Mouse (Mus musculus): ENCODE data around the gene Brpf3. TPM values are rescaled to one million over a fixed set of nuclear protein-coding genes. Genes with fewer than 3 reads are reported as not detected.

Gene Brpf3
- polyA plus RNA-seq, 1 experiment from 2014 or later = 12.1 TPM

DNA sequence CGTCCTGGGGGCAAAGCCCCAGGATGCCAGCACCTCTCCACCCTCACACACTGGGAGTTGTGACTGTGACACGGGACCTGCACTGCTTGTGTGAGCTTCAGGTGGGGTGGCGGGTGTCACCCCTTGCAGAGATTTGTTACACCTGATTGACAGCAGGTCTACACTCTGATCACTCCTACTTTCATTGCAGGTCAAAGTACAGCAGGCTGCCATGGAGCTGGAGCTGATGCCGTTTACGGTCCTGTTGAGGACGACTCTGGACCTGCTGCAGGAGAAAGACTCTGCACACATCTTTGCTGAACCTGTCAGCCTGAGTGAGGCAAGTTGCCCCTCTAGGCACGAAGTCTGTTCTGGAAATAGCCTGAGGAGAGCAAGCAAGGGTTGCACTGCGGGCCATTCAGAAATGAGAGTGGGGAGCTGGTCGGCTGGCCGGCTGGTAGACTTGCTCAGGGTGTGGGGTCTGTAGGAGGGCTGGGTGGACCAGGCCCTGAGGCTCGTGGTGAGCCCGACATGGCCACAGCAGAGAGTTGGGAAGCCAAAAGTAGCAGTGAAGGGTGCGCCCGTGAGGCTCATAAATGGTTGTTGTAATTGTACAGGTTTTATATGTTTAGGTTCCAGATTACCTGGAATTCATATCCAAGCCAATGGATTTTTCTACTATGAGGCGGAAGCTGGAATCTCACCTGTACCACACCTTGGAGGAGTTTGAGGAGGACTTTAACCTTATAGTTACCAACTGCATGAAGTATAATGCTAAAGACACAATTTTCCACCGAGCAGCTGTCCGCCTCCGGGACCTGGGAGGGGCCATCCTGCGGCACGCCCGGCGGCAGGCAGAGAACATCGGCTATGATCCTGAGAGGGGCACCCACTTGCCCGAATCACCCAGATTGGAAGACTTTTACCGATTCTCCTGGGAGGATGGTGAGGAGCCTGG is 16.3 kb downstream of the Brpf3 start:
- 97% methylated on average over 25 of the region's 25 CpGs for WGBS
- no peaks in the 10 kb centered on the region for H3K4me1 ChIP-seq
- no peak overlapping the region for H3K4me2 ChIP-seq (replicated peaks)
- no peaks in the 10 kb centered on the region for H3K9me3 ChIP-seq
- no peak overlapping the region for H3K4me3 ChIP-seq
- H3K27me3 ChIP-seq (replicated peaks) = no peaks in the 10 kb centered on the region
- H3K27ac ChIP-seq = no peak overlapping the region
- H3K9ac ChIP-seq = no peak overlapping the region
- H3K36me3 ChIP-seq = peaks cover 89% of the 10 kb centered on the region
- no peak for ATAC-seq (ENCODE audit: low FRiP score, low read depth)

DNA sequence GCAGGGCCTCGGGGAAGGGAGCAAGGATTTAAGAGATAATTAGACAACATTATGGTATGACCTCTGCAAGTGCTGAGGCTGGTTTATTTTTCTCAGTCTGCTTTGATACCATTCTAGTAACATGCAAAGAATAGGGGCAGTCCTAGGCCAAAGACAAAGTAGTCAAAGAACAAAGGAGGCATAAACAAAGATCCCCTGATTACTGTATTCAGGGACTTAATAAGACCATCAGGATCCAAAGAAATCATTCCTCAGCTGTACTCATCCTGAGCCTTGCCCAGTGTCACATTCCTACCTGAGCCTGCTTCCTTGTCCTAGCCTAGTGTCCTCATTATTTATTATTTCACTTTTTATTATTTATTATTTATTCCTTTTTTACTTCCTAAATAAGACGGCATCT is 19.3 kb downstream of the Brpf3 start:
- Histone ChIP-seq H3K4me1 (no peaks in the 10 kb centered on the region), H3K4me2 (replicated peaks) (no peak overlapping the region), H3K27me3 (replicated peaks) (no peaks in the 10 kb centered on the region), H3K9ac (no peak overlapping the region), H3K4me3 (no peak overlapping the region), H3K36me3 (peaks cover 91% of the 10 kb centered on the region), H3K27ac (no peak overlapping the region), H3K9me3 (no peaks in the 10 kb centered on the region)
- no peak for ATAC-seq (ENCODE audit: low FRiP score, low read depth)
- 81% methylated on average over 2 of the region's 2 CpGs for WGBS

GRCm38 (mm10) chr17:28823004-28823745 is 22.3 kb downstream of the Brpf3 start:
- WGBS = 96% methylated on average over 13 of the region's 13 CpGs
- Histone ChIP-seq H3K27me3 (replicated peaks) (no peaks in the 10 kb centered on the region), H3K9ac (no peak overlapping the region), H3K9me3 (no peaks in the 10 kb centered on the region), H3K4me2 (replicated peaks) (no peak overlapping the region), H3K4me1 (no peaks in the 10 kb centered on the region), H3K36me3 (peaks cover 88% of the 10 kb centered on the region), H3K4me3 (no peak overlapping the region), H3K27ac (no peak overlapping the region)
- ATAC-seq (ENCODE audit: low FRiP score, low read depth) = no peak

- Histone ChIP-seq H3K9me3 (no peaks in the 10 kb centered on the region), H3K36me3 (peaks cover 88% of the 10 kb centered on the region), H3K4me2 (replicated peaks) (no peak overlapping the region), H3K4me3 (no peak overlapping the region), H3K27me3 (replicated peaks) (no peaks in the 10 kb centered on the region), H3K27ac (no peak overlapping the region), H3K9ac (no peak overlapping the region), H3K4me1 (no peaks in the 10 kb centered on the region)
- WGBS = 84% methylated on average over 11 of the region's 11 CpGs
- no peak for ATAC-seq (ENCODE audit: low FRiP score, low read depth)
Measured at GRCm38 (mm10) chr17:28823749-28824148, 22.9 kb downstream of the Brpf3 start.

- ATAC-seq (ENCODE audit: low FRiP score, low read depth) = no peak
- Histone ChIP-seq H3K9me3 (no peaks in the 10 kb centered on the region), H3K4me1 (no peaks in the 10 kb centered on the region)
Measured at GRCm38 (mm10) chr17:28824896-28825295, 24.0 kb downstream of the Brpf3 start.

GRCm38 (mm10) chr17:28825359-28826041 is 24.6 kb downstream of the Brpf3 start:
- Histone ChIP-seq H3K27me3 (replicated peaks) (no peaks in the 10 kb centered on the region), H3K9me3 (no peaks in the 10 kb centered on the region), H3K4me1 (no peaks in the 10 kb centered on the region), H3K9ac (no peak overlapping the region), H3K36me3 (peaks cover 88% of the 10 kb centered on the region), H3K4me2 (replicated peaks) (no peak overlapping the region), H3K4me3 (no peak overlapping the region), H3K27ac (no peak overlapping the region)
- no peak for ATAC-seq (ENCODE audit: low FRiP score, low read depth)
- whole genome bisulfite sequencing = 88% methylated on average over 6 of the region's 6 CpGs

More at GRCm38 (mm10) chr17:28824896-28825295, 24.0 kb downstream of the Brpf3 start:
- no peak overlapping the region for H3K27ac ChIP-seq
- H3K9ac ChIP-seq = no peak overlapping the region
- WGBS = 87% methylated on average over 6 of the region's 6 CpGs
- H3K36me3 ChIP-seq = peaks cover 88% of the 10 kb centered on the region
- no peaks in the 10 kb centered on the region for H3K27me3 ChIP-seq (replicated peaks)
- no peak overlapping the region for H3K4me3 ChIP-seq
- H3K4me2 ChIP-seq (replicated peaks) = no peak overlapping the region

- 93% methylated on average over 8 of the region's 8 CpGs for WGBS
- Histone ChIP-seq H3K27me3 (replicated peaks) (no peaks in the 10 kb centered on the region), H3K27ac (no peak overlapping the region), H3K4me3 (no peak overlapping the region), H3K4me1 (no peaks in the 10 kb centered on the region), H3K36me3 (peaks cover 85% of the 10 kb centered on the region), H3K9ac (no peak overlapping the region), H3K4me2 (replicated peaks) (no peak overlapping the region), H3K9me3 (no peaks in the 10 kb centered on the region)
- no peak for ATAC-seq (ENCODE audit: low FRiP score, low read depth)
Measured at GRCm38 (mm10) chr17:28827665-28828231, 26.9 kb downstream of the Brpf3 start.

DNA sequence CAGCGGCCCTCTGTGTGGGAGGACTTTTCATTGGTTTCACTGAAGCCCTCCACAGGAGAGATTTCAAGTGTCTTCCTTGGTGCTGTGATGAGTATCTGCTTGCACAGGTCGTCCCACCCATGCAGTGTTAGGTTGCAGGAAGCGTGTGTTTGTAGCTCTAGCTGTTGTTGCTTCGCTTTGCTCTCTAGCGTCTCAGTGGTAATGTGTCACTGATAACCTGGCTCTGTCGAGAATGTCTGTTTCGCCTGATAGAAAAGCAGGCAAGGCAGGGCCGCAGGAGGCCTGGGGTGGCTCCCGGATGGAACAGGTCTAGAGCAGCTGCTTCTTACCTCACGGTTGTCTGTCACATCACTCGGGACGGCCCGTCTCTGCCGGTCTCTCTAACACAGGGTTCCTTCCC is 28.2 kb downstream of the Brpf3 start:
- Histone ChIP-seq H3K27me3 (replicated peaks) (no peaks in the 10 kb centered on the region), H3K9ac (no peak overlapping the region), H3K4me2 (replicated peaks) (no peak overlapping the region), H3K27ac (no peak overlapping the region), H3K4me1 (no peaks in the 10 kb centered on the region), H3K36me3 (peaks cover 75% of the 10 kb centered on the region), H3K9me3 (no peaks in the 10 kb centered on the region), H3K4me3 (no peak overlapping the region)
- 90% methylated on average over 14 of the region's 14 CpGs for WGBS
- no peak for ATAC-seq (ENCODE audit: low FRiP score, low read depth)

DNA sequence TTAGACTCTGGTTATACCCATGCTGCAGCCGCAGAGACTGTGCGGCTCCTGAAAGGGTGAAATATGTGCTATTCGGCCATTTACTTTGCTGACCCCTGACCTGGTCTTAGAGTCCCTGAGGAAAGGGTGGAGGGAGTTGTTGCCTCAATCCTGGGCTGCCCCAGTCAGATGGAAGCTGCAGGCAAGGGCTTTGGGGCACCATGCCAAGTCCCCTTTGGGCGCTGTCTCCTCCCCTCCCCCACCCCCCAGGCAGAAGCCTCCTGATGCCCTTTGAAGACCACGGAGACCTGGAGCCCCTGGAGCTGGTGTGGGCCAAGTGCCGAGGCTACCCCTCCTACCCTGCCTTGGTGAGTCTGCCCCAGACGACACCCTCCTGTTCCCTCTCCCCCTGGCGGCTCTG is 30.2 kb downstream of the Brpf3 start:
- Histone ChIP-seq H3K27ac (no peak overlapping the region), H3K9ac (no peak overlapping the region), H3K4me1 (no peaks in the 10 kb centered on the region), H3K9me3 (no peaks in the 10 kb centered on the region), H3K4me2 (replicated peaks) (no peak overlapping the region), H3K36me3 (peaks cover 72% of the 10 kb centered on the region), H3K4me3 (no peak overlapping the region), H3K27me3 (replicated peaks) (no peaks in the 10 kb centered on the region)
- ATAC-seq (ENCODE audit: low FRiP score, low read depth) = no peak
- WGBS = 66% methylated on average over 8 of the region's 8 CpGs

GRCm38 (mm10) chr17:28832040-28832439 is 31.1 kb downstream of the Brpf3 start:
- Histone ChIP-seq H3K27ac (no peak overlapping the region), H3K4me1 (no peaks in the 10 kb centered on the region), H3K36me3 (peaks cover 76% of the 10 kb centered on the region), H3K4me3 (no peak overlapping the region), H3K9ac (no peak overlapping the region), H3K27me3 (replicated peaks) (no peaks in the 10 kb centered on the region), H3K4me2 (replicated peaks) (no peak overlapping the region), H3K9me3 (no peaks in the 10 kb centered on the region)
- WGBS = 90% methylated on average over 9 of the region's 9 CpGs
- no peak for ATAC-seq (ENCODE audit: low FRiP score, low read depth)

DNA sequence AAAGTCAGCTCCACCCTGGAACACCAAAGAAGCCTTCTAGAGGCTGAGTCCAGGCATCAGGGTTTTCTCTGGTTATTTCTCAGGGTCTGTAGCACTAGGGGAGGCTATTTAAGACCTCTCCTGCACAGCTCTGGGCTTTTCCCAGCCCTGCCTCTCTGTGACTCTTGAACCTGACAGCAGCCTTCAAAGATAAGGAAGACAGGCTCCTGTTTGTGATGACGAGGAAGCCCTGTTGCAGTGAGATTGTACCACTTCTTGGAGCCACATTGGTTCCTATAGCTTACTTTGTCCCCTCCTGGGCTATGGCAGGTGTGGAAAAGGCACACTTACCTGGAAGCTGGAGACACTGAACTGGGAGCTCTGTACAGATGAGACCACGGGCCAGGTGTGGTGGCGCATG is 32.0 kb downstream of the Brpf3 start:
- WGBS = 93% methylated on average over 3 of the region's 3 CpGs
- Histone ChIP-seq H3K4me1 (no peaks in the 10 kb centered on the region), H3K9me3 (no peaks in the 10 kb centered on the region), H3K4me2 (replicated peaks) (no peak overlapping the region), H3K4me3 (no peak overlapping the region), H3K9ac (no peak overlapping the region), H3K36me3 (peaks cover 82% of the 10 kb centered on the region), H3K27ac (no peak overlapping the region), H3K27me3 (replicated peaks) (no peaks in the 10 kb centered on the region)
- no peak for ATAC-seq (ENCODE audit: low FRiP score, low read depth)

DNA sequence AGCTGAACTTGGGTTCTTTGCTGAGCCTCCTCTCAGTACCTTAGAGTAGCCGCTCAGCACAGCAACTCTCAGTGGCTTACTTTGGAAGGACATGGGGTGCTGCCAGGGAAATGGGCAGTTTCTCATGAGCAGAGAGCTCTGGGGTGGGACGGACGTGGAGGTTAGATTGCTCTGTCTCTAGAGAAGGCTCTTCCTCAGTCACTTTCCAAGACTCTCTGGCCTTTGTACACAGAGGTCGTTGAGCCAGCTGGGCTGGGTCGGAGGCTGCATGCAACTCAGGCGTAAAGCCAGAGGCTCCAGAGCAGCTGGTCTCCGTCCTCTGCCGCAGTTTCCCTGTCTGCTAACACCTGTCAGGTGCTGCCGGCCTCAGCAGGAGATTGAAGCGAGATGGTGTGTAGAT is 33.8 kb downstream of the Brpf3 start:
- Histone ChIP-seq H3K4me2 (replicated peaks) (no peak overlapping the region), H3K4me3 (no peak overlapping the region), H3K36me3 (peaks cover 82% of the 10 kb centered on the region), H3K9me3 (no peaks in the 10 kb centered on the region), H3K9ac (no peak overlapping the region), H3K27me3 (replicated peaks) (no peaks in the 10 kb centered on the region), H3K4me1 (no peaks in the 10 kb centered on the region), H3K27ac (no peak overlapping the region)
- 85% methylated on average over 10 of the region's 10 CpGs for WGBS
- ATAC-seq (ENCODE audit: low FRiP score, low read depth) = no peak
